Mouse (Mus musculus) layer of hippocampus, postnatal 36 days (tissue): ENCODE measurements around the gene Frk. TPM values are rescaled to one million over a fixed set of nuclear protein-coding genes. Genes with fewer than 3 reads are reported as not detected.
"Not testable (repeated sequence)": the region's sequence is repeated elsewhere in the genome, so short reads cannot be mapped to it uniquely, and the experiment has no call there.

Experiments used
- DNase-seq, 2 experiments: peaks; one replicate each; pipeline ENCODE4 v3.0.0; 2022
- total RNA-seq, 2 experiments: library from RNA; stranded (reverse); gene quantifications; 2 replicates each; pipeline ENCODE4 v1.2.3; 2021

Gene Frk
- total RNA-seq = under 1 TPM; 0.20 to 0.30 TPM

- no peak for DNase-seq
Measured at GRCm38 (mm10) chr10:34483297-34484013, at the start of gene Frk. Gene Frk, plus strand, starts transcription at chr10:34483399.

- DNase-seq = not testable (repeated sequence)
Measured at GRCm38 (mm10) chr10:34434191-34434590, 49.0 kb upstream of the Frk start.

- no peak for DNase-seq
Measured at GRCm38 (mm10) chr10:34449469-34449868, 33.7 kb upstream of the Frk start.

- no peak for DNase-seq
Measured at GRCm38 (mm10) chr10:34461451-34461850, 21.7 kb upstream of the Frk start.

- no peak for DNase-seq
Measured at GRCm38 (mm10) chr10:34464321-34464720, 18.9 kb upstream of the Frk start.

GRCm38 (mm10) chr10:34469037-34469436 lies 14.2 kb upstream of the Frk start:
- no peak for DNase-seq

- no peak for DNase-seq
Measured at GRCm38 (mm10) chr10:34479942-34480455, 3.2 kb upstream of the Frk start.

GRCm38 (mm10) chr10:34484014-34484411 lies 814 bp downstream of the Frk start:
- DNase-seq = no peak

- no peak for DNase-seq
Measured at GRCm38 (mm10) chr10:34485079-34485478, 1.9 kb downstream of the Frk start.

GRCm38 (mm10) chr10:34507807-34508206 lies 24.6 kb downstream of the Frk start:
- no peak for DNase-seq

GRCm38 (mm10) chr10:34508593-34508992 lies 25.4 kb downstream of the Frk start:
- DNase-seq = no peak

GRCm38 (mm10) chr10:34509256-34509655 lies 26.1 kb downstream of the Frk start:
- no peak for DNase-seq

GRCm38 (mm10) chr10:34511192-34511591 lies 28.0 kb downstream of the Frk start:
- no peak for DNase-seq

- DNase-seq = peak in 1 of 2 experiments; percentile 2
Measured at GRCm38 (mm10) chr10:34512551-34512950, 29.4 kb downstream of the Frk start.

GRCm38 (mm10) chr10:34525598-34525997 lies 42.4 kb downstream of the Frk start:
- no peak for DNase-seq

- DNase-seq = no peak
Measured at GRCm38 (mm10) chr10:34531766-34532165, 48.6 kb downstream of the Frk start.

GRCm38 (mm10) chr10:34532507-34532906 lies 49.3 kb downstream of the Frk start:
- DNase-seq = no peak

GRCm38 (mm10) chr10:34540687-34541086 lies 57.5 kb downstream of the Frk start:
- DNase-seq = no peak

GRCm38 (mm10) chr10:34541717-34542490 lies 58.7 kb downstream of the Frk start:
- no peak for DNase-seq

- DNase-seq = no peak
Measured at GRCm38 (mm10) chr10:34550612-34551011, 67.4 kb downstream of the Frk start.

GRCm38 (mm10) chr10:34551636-34552035 lies 68.4 kb downstream of the Frk start:
- DNase-seq = no peak

- no peak for DNase-seq
Measured at GRCm38 (mm10) chr10:34563518-34564176, 80.4 kb downstream of the Frk start.

GRCm38 (mm10) chr10:34615474-34615873 lies 132.3 kb downstream of the Frk start:
- no peak for DNase-seq
